Mouse (Mus musculus): Measurements from ENCODE around the gene Col6a6.
"Not testable (repeated sequence)": the region's sequence is repeated elsewhere in the genome, so short reads cannot be mapped to it uniquely, and the experiment has no call there.

Gene Col6a6

GRCm38 (mm10) chr9:105827791-105828385 is at the start of gene Col6a6:
Col6a6 (minus strand) TSS chr9:105828160.
- in situ Hi-C loops (cut with MboI, MseI), result no loop called here

GRCm38 (mm10) chr9:105876124-105876523 is 48.2 kb upstream of the Col6a6 start:
- in situ Hi-C loops (cut with MboI, MseI), result no loop called here

- in situ Hi-C loops (cut with MboI, MseI), result no loop called here
Measured at GRCm38 (mm10) chr9:105871643-105872042, 43.7 kb upstream of the Col6a6 start.

GRCm38 (mm10) chr9:105857773-105858172 is 29.8 kb upstream of the Col6a6 start:
- in situ Hi-C loops (cut with MboI, MseI), result no loop called here

- in situ Hi-C loops (cut with MboI, MseI), result no loop called here
Measured at GRCm38 (mm10) chr9:105852778-105853065, 24.8 kb upstream of the Col6a6 start.

GRCm38 (mm10) chr9:105852015-105852777 is 24.2 kb upstream of the Col6a6 start:
- in situ Hi-C loops (cut with MboI, MseI), result no loop called here

- in situ Hi-C loops (cut with MboI, MseI), result no loop called here
Measured at GRCm38 (mm10) chr9:105851011-105851410, 23.1 kb upstream of the Col6a6 start.

- in situ Hi-C loops (cut with MboI, MseI), result no loop called here
Measured at GRCm38 (mm10) chr9:105848396-105848795, 20.4 kb upstream of the Col6a6 start.

GRCm38 (mm10) chr9:105847261-105847660 is 19.3 kb upstream of the Col6a6 start:
- in situ Hi-C loops (cut with MboI, MseI), result no loop called here

- in situ Hi-C loops (cut with MboI, MseI), result not testable (repeated sequence)
Measured at GRCm38 (mm10) chr9:105841386-105841785, 13.4 kb upstream of the Col6a6 start.

GRCm38 (mm10) chr9:105839147-105839515 is 11.2 kb upstream of the Col6a6 start:
- in situ Hi-C loops (cut with MboI, MseI), result no loop called here

- in situ Hi-C loops (cut with MboI, MseI), result no loop called here
Measured at GRCm38 (mm10) chr9:105838396-105839146, 10.6 kb upstream of the Col6a6 start.

GRCm38 (mm10) chr9:105835587-105835986 is 7.6 kb upstream of the Col6a6 start:
- in situ Hi-C loops (cut with MboI, MseI), result no loop called here

- in situ Hi-C loops (cut with MboI, MseI), result no loop called here
Measured at GRCm38 (mm10) chr9:105834799-105835198, 6.8 kb upstream of the Col6a6 start.

- in situ Hi-C loops (cut with MboI, MseI), result no loop called here
Measured at GRCm38 (mm10) chr9:105831291-105831690, 3.3 kb upstream of the Col6a6 start.

GRCm38 (mm10) chr9:105827076-105827647 is 798 bp downstream of the Col6a6 start:
- in situ Hi-C loops (cut with MboI, MseI), result no loop called here

- in situ Hi-C loops (cut with MboI, MseI), result no loop called here
Measured at GRCm38 (mm10) chr9:105820711-105821110, 7.2 kb downstream of the Col6a6 start.

GRCm38 (mm10) chr9:105819155-105819709 is 8.7 kb downstream of the Col6a6 start:
- in situ Hi-C loops (cut with MboI, MseI), result no loop called here

GRCm38 (mm10) chr9:105814436-105814835 is 13.5 kb downstream of the Col6a6 start:
- in situ Hi-C loops (cut with MboI, MseI), result no loop called here

GRCm38 (mm10) chr9:105811458-105811857 is 16.5 kb downstream of the Col6a6 start:
- in situ Hi-C loops (cut with MboI, MseI), result no loop called here

GRCm38 (mm10) chr9:105808920-105809505 is 18.9 kb downstream of the Col6a6 start:
- in situ Hi-C loops (cut with MboI, MseI), result no loop called here

- in situ Hi-C loops (cut with MboI, MseI), result no loop called here
Measured at GRCm38 (mm10) chr9:105803416-105803815, 24.5 kb downstream of the Col6a6 start.

Measured in T-helper 2 cell (primary cell).